Mouse (Mus musculus) heart, postnatal 36 days (tissue): Measurements from ENCODE around the gene Catsper1. TPM values are rescaled to one million over a fixed set of nuclear protein-coding genes. Genes with fewer than 3 reads are reported as not detected.
"Not testable (repeated sequence)": the region's sequence is repeated elsewhere in the genome, so short reads cannot be mapped to it uniquely, and the experiment has no call there.

Experiments
- DNase-seq, 2 experiments: peaks; one replicate each; pipeline ENCODE4 v3.0.0; 2021 to 2022
- intact Hi-C: fragments of 180-260 bp; cut with DNase I; formaldehyde crosslinking; loops from one replicate; pipeline ENCODE4 v1.15.1; 2025
- total RNA-seq, 2 experiments: library from RNA; stranded (reverse); gene quantifications; 2 replicates each; pipeline ENCODE4 v1.2.3; 2021

Gene Catsper1
- total RNA-seq, 2 experiments from 2014 or later = not detected

- intact Hi-C loops = loop anchor here (1.0 to 5.0 kb wide), 3 partner anchors 12 to 152 kb away; no protein-coding TSS in a partner anchor
- DNase-seq = peak; percentile 26 to 50
These were observed 13.3 kb downstream of the Catsper1 start for GRCm38 (mm10) chr19:5348526-5349501.

- intact Hi-C loops = loop anchor here (2.0 to 5.0 kb wide), 2 partner anchors 49 to 152 kb away; no protein-coding TSS in a partner anchor
- not testable (repeated sequence) for DNase-seq
These were observed 13.9 kb downstream of the Catsper1 start, which contains the start of gene Cst6 for GRCm38 (mm10) chr19:5349502-5349873. Cst6 (minus strand) TSS chr19:5349574.

DNA sequence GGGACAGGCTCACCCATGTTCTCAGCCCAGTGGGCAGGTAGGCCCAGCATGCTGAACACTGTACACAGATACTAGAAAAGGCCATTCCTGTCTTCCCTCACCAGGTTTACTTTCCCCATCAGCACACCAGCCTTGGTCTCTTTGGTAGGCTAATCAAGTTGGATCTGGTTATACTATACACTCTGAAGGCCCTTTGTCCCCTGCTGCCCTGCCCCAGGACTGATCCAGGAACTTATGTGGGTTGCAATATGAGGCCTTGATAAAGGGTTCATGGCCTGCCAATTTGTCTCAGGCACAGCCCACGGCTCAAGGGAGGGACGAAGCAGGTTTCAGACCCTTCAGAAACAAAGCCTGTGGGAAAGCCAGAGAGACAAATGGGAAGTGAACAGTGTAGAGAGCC is 18.1 kb downstream of the Catsper1 start:
- intact Hi-C loops = no loop called here
- no peak for DNase-seq

DNA sequence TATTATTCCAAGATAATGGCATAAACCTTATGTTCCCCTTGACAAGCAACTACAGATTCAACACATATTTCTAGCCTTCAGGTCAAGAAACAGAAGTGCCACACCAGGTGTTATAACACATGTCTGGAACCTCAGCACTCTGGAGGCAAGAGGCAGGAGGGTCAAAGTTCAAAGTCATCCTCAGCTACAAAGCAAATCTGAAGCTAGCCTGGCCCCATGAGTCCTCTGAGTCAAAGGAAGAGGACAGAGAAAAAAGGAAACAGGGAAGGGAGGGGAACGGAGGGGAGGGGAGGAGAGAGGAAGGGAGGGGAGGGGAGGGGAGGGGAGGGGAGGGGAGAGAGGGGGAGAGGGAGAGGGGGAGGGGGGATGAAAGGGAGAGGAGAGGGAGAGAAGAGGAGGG is 20.5 kb downstream of the Catsper1 start:
- intact Hi-C loops = no loop called here
- DNase-seq = no peak

DNA sequence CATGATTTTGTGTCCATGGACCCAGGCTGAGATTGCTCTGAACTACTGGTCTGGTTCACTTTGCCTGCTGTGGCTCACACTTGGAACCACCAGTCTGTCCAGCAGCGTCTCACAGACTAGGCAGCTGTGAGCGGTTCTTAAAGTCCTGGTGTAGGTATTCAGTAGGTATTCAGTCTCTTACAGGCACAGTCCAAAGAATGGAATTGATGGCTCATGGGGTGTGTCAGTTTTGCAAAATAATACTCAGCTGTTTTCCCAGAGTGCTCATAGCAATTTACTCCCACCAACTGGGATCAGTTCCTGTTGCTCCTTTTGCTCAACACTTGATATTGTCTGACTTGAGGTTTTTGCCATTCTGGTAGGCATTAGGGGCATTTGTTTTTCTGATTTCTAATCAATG is 26.6 kb downstream of the Catsper1 start:
- intact Hi-C loops = no loop called here

DNA sequence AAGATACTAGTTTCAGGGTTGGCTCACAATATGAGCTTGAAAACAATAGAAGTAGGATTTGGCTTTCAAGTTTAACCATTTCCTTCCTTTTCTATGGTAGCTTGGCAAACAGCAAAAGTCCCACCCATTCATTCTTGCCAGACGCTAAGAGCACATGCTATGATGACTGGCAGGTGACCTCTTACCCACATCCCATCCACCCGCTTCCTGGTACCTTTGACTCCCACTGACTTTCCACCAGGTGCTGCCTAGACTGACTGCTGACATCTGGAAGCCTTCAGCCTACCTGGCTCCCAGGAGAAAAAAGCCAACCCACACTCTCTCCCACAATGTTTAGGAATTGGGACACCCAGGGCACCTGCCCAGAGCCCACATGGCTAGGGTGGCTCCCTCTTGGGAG is 28.6 kb downstream of the Catsper1 start:
- intact Hi-C loops = no loop called here
- DNase-seq = no peak

More for the DNA sequence above, 26.6 kb downstream of the Catsper1 start:
- DNase-seq = no peak

GRCm38 (mm10) chr19:5365751-5366150 is 30.2 kb downstream of the Catsper1 start:
- intact Hi-C loops = loop anchor here (1.0 to 5.0 kb wide), 4 partner anchors 23 to 122 kb away; partner anchors contain the start of genes AI837181, Drap1, Mus81 and Sart1
- DNase-seq = no peak

DNA sequence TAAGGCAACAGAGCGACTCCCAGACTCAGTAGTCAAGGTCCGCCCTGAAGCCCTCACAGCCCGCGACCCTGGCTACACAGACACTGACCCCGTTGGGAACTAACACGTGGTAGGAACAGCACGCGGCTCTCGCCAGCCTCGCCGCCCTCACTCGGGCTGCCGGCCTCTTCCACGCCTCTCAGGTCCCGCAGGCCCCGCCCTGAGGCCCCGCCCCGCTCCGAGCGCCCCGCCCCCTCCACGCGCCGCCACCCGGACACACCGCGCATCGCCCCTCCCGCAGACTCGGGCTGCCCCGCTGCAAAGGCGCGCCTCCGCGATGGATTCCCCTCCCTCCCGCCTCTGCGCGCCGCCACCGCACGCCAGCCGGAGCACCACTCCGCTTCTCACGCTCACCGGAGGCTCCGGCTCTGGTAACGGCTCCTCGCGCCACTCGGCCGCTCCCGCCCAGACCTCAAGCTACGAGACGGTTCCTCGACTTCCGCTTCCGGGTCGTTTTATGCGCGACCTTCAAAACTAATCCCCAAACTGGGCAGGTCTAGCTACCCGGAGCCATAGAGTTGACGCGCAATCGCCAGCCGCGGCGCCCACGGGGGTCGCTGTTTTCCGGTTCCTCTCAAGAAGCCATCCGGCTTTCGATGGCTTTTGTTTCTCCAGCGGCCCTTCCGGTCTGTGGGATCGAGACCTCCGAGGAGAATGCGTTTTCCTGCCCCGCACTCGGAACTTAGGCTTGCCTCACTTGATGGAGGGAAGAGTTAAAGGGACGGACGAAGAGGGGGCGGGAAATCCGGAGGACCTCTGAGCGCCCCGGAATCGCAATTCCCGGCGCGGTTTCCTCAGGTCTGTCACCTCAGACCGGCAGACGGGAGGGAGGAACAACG is 30.9 kb downstream of the Catsper1 start, which contains the start of gene Eif1ad:
TSS of gene Eif1ad (plus strand) at position 567 of the 878 bp plus-strand sequence.
- DNase-seq = peak; percentile 95 to 99
- intact Hi-C loops = loop anchor here (1.0 to 5.0 kb wide), 4 partner anchors 22 to 121 kb away; partner anchors contain the start of genes AI837181, Drap1, Mus81 and Sart1

DNA sequence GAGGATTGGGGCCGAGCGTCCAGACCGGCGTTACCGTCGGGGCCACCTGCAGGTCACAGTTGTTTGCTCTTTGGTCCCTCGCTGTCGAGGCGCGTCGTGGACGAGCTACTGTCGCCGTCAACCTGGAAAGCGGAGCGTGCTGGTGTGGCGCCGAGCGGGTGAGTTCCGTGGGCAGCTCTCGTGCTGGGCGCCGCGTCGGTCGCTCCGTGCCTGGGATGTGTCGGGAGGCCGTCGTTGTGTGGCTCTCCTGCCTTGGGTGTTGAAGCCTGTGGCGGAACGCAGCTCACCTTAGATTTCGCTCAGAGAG is 31.5 kb downstream of the Catsper1 start, which contains the start of gene Banf1:
TSS of gene Banf1 (minus strand) at position 116 of the 307 bp plus-strand sequence.
- no peak for DNase-seq
- intact Hi-C loops = loop anchor here (2.0 to 5.0 kb wide), 3 partner anchors 58 to 120 kb away; partner anchors contain the start of genes AI837181, Drap1, Mus81 and Sf3b2

DNA sequence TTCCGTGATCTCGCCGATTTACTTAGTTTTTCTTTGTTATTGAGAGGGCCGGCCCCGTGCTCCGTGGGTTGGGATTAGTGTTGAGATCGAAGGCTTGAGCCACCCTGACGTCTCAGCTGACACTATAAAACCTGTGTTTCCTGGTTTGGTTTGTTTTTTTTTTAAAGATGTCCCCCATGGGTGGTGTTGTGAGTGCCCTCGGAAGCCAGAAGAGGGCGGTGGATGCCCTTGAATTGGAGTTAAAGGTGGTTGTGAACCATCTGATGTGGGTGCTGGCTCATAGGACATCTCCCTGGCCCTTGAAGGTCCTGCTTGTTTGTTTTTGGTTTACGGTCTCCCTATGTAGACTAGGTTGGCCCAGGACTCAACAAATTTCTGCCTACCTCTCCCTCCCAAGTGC is 31.9 kb downstream of the Catsper1 start:
- DNase-seq = no peak
- intact Hi-C loops = loop anchor here (2.0 to 5.0 kb wide), 3 partner anchors 57 to 120 kb away; partner anchors contain the start of genes AI837181, Drap1, Mus81 and Sf3b2

GRCm38 (mm10) chr19:5370932-5371331 is 35.4 kb downstream of the Catsper1 start:
- intact Hi-C loops = no loop called here
- DNase-seq = no peak

DNA sequence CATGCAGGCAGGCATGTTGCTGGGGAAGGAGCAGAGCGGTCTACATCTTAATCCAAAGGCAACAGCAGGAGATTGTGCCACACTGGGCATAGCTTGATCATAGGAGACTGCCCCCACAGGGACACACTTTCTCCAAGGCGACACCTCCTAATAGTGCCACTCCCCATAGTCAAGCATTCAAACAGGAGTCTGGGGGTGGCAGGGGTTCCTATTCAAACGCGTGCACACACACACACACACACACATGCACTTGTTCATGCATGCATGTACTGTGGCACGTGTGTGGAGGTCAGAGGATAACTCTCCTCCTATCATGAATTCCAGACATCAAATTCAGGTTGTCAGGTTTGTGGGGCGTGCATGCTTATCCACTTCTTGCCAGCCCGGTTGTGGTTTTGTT is 37.2 kb downstream of the Catsper1 start:
- intact Hi-C loops = no loop called here
- no peak for DNase-seq

DNA sequence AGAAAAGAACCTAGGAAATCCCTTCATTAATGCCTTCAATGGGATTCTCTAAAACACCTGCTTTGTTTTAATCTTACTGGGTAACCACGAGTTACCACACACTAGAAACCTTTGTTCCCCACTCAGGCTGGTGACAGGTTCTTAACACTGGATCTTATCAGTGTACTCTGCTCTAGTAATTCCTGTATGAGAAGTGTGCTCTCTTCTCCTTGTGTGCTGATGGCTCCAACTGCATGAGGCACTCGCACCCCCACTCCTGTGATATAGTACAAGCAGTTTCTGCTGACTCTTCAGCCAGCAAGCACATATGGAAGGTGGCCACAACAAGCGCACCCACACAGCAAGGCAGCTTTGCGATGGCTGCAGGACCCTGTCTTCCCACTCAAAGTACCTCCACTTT is 38.6 kb downstream of the Catsper1 start:
- DNase-seq = no peak
- intact Hi-C loops = no loop called here

DNA sequence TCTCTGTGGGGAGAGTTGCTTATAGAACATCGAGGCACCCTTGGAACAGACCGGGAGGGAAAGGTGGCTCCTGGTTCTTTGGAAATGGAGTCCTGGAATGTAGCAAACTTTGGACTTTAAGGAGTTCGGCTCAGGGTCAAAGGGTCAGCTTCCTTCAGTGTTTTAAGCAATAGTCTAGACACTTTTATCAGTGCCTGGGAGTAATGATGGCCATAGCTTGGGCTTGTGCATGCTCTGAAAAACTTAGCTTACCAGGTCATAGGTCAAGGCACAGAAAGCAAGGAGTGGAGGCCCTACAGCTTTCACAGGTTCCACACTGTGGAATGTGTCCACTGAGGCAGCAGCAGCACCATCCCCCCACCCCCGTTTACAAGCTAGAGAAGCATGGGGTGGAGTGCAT is 39.2 kb downstream of the Catsper1 start:
- intact Hi-C loops = no loop called here
- DNase-seq = no peak

- intact Hi-C loops = no loop called here
- DNase-seq = no peak
These were observed 41.9 kb downstream of the Catsper1 start for GRCm38 (mm10) chr19:5377446-5377845.

- intact Hi-C loops = no loop called here
These were observed 47.8 kb downstream of the Catsper1 start for GRCm38 (mm10) chr19:5383326-5383725.

GRCm38 (mm10) chr19:5384715-5385114 is 49.2 kb downstream of the Catsper1 start:
- intact Hi-C loops = loop anchor here (5.0 kb wide), 1 partner anchor 103 kb away; the partner anchor contains the start of gene Mus81

More at GRCm38 (mm10) chr19:5383326-5383725, 47.8 kb downstream of the Catsper1 start:
- DNase-seq = no peak

GRCm38 (mm10) chr19:5388011-5388441 is 52.5 kb downstream of the Catsper1 start:
- intact Hi-C loops = loop anchor here (1.0 to 5.0 kb wide), 2 partner anchors 22 to 99 kb away; partner anchors contain the start of genes Eif1ad and Mus81
- peak in 1 of 2 experiments; percentile 21 for DNase-seq

More at GRCm38 (mm10) chr19:5384715-5385114, 49.2 kb downstream of the Catsper1 start:
- no peak for DNase-seq

DNA sequence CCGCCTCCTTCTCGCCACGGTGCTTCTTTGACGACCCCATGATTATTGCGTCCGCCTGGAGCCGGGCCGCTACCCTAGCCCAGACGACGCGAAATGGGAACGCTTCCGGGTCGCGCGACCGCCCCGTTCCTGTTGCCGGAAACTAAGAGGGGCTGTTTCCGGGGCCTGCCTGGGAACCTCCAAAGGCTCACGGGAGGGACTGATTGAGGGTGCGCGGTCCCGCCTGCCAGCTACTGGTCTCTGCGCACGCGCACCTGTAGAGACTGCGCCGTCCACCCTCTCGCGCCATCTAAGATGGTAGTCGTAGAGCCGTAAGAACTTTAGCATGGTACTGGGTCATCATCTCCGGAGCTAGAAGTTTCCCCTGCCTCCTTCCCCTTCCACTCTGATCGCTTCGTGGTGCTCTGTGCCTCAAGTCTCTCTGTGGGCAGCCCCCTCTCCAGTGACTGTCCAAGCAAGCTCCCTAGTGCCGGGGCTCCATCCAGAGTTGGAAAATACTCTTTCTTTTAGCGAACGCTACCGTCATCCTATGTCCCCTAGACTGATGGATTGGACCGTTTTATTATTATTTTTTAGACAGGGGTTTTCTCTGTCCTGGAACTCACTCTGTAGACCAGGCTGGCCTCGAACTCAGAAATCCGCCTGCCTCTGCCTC is 53.2 kb downstream of the Catsper1 start, which contains the start of gene Sart1:
TSS of gene Sart1 (minus strand) at position 116 of the 655 bp plus-strand sequence.
- intact Hi-C loops = loop anchor here (1.0 to 5.0 kb wide), 2 partner anchors 22 to 99 kb away; partner anchors contain the start of genes Eif1ad and Mus81
- DNase-seq = peak; percentile 92 to 93
